Mouse (Mus musculus) heart, adult 11 months (tissue): ENCODE measurements around the gene Rpl32.

ENCODE experiments used
- DNase-seq: peaks from one replicate; pipeline ENCODE4 v3.0.0; 2022

Gene Rpl32

GRCm38 (mm10) chr6:115761995-115762756 lies 46.4 kb downstream of the Rpl32 start, which contains the start of gene Tmem40:
Gene Tmem40, minus strand, starts transcription at chr6:115762410.
- DNase-seq: no peak

- no peak for DNase-seq
Measured at GRCm38 (mm10) chr6:115760982-115761381, 47.6 kb downstream of the Rpl32 start.

GRCm38 (mm10) chr6:115760137-115760536 lies 48.4 kb downstream of the Rpl32 start:
- no peak for DNase-seq

- no peak for DNase-seq
Measured at GRCm38 (mm10) chr6:115759461-115759860, 49.1 kb downstream of the Rpl32 start.

GRCm38 (mm10) chr6:115758981-115759435 lies 49.5 kb downstream of the Rpl32 start:
- no peak for DNase-seq

GRCm38 (mm10) chr6:115755536-115755935 lies 53.0 kb downstream of the Rpl32 start:
- DNase-seq: no peak
